17 mouse cellular contexts compared by ENCODE assay signal in the genomic region with DNA sequence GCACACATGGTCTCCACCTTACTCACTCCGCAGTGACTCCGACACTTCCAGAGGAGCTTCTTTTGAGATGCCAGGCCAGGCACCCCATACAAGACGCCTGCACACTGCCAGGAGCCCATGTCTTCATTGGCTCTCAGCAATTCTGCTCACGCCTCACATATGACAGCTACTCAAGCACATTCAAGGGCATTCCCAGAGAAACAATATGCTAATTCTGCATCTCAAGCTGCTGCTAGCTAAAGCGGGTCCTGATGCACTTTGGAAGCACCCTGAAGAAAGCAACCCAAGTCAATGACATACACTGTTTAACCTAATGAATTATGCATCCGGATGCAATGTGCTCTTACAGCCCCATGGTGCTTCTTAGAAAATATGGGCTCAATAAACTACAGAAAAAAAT.
DNase-seq lines count a peak whose midpoint lies in the region; ATAC-seq lines count a peak whose summit lies in the region.
"Had no signal": no experiment of that assay in that cellular context is flagged by ENCODE, and none has a peak within 500 bp of the region (broad histone marks: within the 10 kb centered on the region; RNA-seq: fewer than 3 reads in every experiment).

No protein-coding gene starts in this region.

- intact Hi-C loops in gastrocnemius, postnatal 14 days (cut with DNase I; ENCODE audit: low total_unique reads) = no loop called here

- no peak for DNase-seq in hindbrain, embryonic 11.5 days (ENCODE audit: low spot score)
- peak; percentile 28 for DNase-seq in brain, embryonic 18.5 days (ENCODE audit: low read depth, low spot score)
- DNase-seq in embryo, embryonic 10 days (ENCODE audit: low spot score) = no peak
- DNase-seq in gastrocnemius, postnatal 14 days = no peak
- DNase-seq: cerebellum, adult 9-10 months; heart, postnatal 4 days; kidney, adult 2 months; lung, embryonic 14.5 days; thymus, adult 2 months had no signal

- no peak overlapping the region for H3K4me2 ChIP-seq in hindbrain, embryonic 13.5 days
- no peak overlapping the region for H3K4me2 ChIP-seq in hindbrain, embryonic 11.5 days (replicated peaks; ENCODE audit: low read depth, low read length)
- no peak overlapping the region for H3K4me2 ChIP-seq in forebrain, embryonic 16.5 days (ENCODE audit: low read length)
- no peak overlapping the region for H3K4me2 ChIP-seq in midbrain, embryonic 16.5 days (ENCODE audit: low read length)
- H3K4me2 ChIP-seq: embryonic facial prominence, embryonic 12.5 days; heart, embryonic 12.5 days; limb, embryonic 15.5 days; lung, embryonic 14.5 days had no signal

- no peak overlapping the region for H3K27ac ChIP-seq in hindbrain, embryonic 13.5 days
- no peak overlapping the region for H3K27ac ChIP-seq in hindbrain, embryonic 11.5 days (ENCODE audit: low read depth, low read length)
- no peak overlapping the region for H3K27ac ChIP-seq in forebrain, embryonic 16.5 days (ENCODE audit: low read length)
- H3K27ac ChIP-seq in midbrain, embryonic 16.5 days (ENCODE audit: low read length) = no peak overlapping the region
- H3K27ac ChIP-seq: embryonic facial prominence, embryonic 12.5 days; limb, embryonic 15.5 days had no signal

- H3K4me3 ChIP-seq in hindbrain, embryonic 13.5 days = no peak overlapping the region
- no peak overlapping the region for H3K4me3 ChIP-seq in hindbrain, embryonic 11.5 days (ENCODE audit: low read depth, low read length)
- no peak overlapping the region for H3K4me3 ChIP-seq in forebrain, embryonic 16.5 days (replicated peaks; ENCODE audit: low read length)
- H3K4me3 ChIP-seq in midbrain, embryonic 16.5 days (ENCODE audit: low read depth, low read length) = no peak overlapping the region
- H3K4me3 ChIP-seq: embryonic facial prominence, embryonic 12.5 days; heart, embryonic 12.5 days; limb, embryonic 15.5 days had no signal

- H3K4me1 ChIP-seq in hindbrain, embryonic 13.5 days (replicated peaks) = peaks cover 17% of the 10 kb centered on the region
- H3K4me1 ChIP-seq in hindbrain, embryonic 11.5 days (replicated peaks; ENCODE audit: control insufficient read depth, insufficient read depth, low read length) = no peaks in the 10 kb centered on the region
- H3K4me1 ChIP-seq in forebrain, embryonic 16.5 days (replicated peaks; ENCODE audit: control insufficient read depth, insufficient read depth, low read length) = 0 out of 2 replicates have a peak, but pooled peaks cover 2% of the 10 kb centered on the region
- peaks cover 2% of the 10 kb centered on the region; the same call in 1 of the 2 replicates for H3K4me1 ChIP-seq in midbrain, embryonic 16.5 days (ENCODE audit: control insufficient read depth, insufficient read depth, low read length)
- H3K4me1 ChIP-seq: embryonic facial prominence, embryonic 12.5 days; heart, embryonic 12.5 days; limb, embryonic 15.5 days had no signal

- no peak overlapping the region for H3K9ac ChIP-seq in hindbrain, embryonic 13.5 days
- H3K9ac ChIP-seq in hindbrain, embryonic 11.5 days (ENCODE audit: low read depth, low read length) = no peak overlapping the region
- no peak overlapping the region for H3K9ac ChIP-seq in forebrain, embryonic 16.5 days (replicated peaks; ENCODE audit: low read depth, low read length)
- no peak overlapping the region for H3K9ac ChIP-seq in midbrain, embryonic 16.5 days (ENCODE audit: low read depth, low read length)
- H3K9ac ChIP-seq: embryonic facial prominence, embryonic 12.5 days; heart, embryonic 12.5 days; limb, embryonic 15.5 days; lung, embryonic 14.5 days had no signal

- no peaks in the 10 kb centered on the region for H3K9me3 ChIP-seq in hindbrain, embryonic 13.5 days
- no peaks in the 10 kb centered on the region for H3K9me3 ChIP-seq in hindbrain, embryonic 11.5 days (ENCODE audit: control insufficient read depth, low read length)
- H3K9me3 ChIP-seq in forebrain, embryonic 16.5 days (ENCODE audit: control insufficient read depth, low read length) = no peaks in the 10 kb centered on the region
- no peaks in the 10 kb centered on the region for H3K9me3 ChIP-seq in midbrain, embryonic 16.5 days (replicated peaks; ENCODE audit: control insufficient read depth, low read length, poor library complexity, severe bottlenecking)
- H3K9me3 ChIP-seq: embryonic facial prominence, embryonic 12.5 days; heart, embryonic 12.5 days; limb, embryonic 15.5 days had no signal

- WGBS in hindbrain, embryonic 13.5 days = 68% methylated on average over 6 of the region's 6 CpGs
- WGBS in hindbrain, embryonic 11.5 days = 88% methylated on average over 6 of the region's 6 CpGs
- 60% methylated on average over 6 of the region's 6 CpGs for WGBS in forebrain, embryonic 16.5 days
- whole genome bisulfite sequencing in midbrain, embryonic 16.5 days = 71% methylated on average over 6 of the region's 6 CpGs

- ATAC-seq in hindbrain, embryonic 13.5 days (ENCODE audit: low FRiP score) = peak; percentile 74; the same call in 1 of the 2 replicates
- no peak for ATAC-seq in hindbrain, embryonic 11.5 days (ENCODE audit: low FRiP score)
- peak; percentile 81 for ATAC-seq in forebrain, embryonic 16.5 days
- peak; percentile 66 for ATAC-seq in midbrain, embryonic 16.5 days
- ATAC-seq: activated CD4-positive, CD25-positive, alpha-beta regulatory T cell, adult 4 months had no signal

- no peaks in the 10 kb centered on the region for H3K27me3 ChIP-seq in hindbrain, embryonic 13.5 days
- H3K27me3 ChIP-seq in hindbrain, embryonic 11.5 days (ENCODE audit: control insufficient read depth, insufficient read depth, low read length) = no peaks in the 10 kb centered on the region
- no peaks in the 10 kb centered on the region for H3K27me3 ChIP-seq in forebrain, embryonic 16.5 days (replicated peaks; ENCODE audit: control insufficient read depth, insufficient read depth, low read length)
- H3K27me3 ChIP-seq in midbrain, embryonic 16.5 days (ENCODE audit: control insufficient read depth, insufficient read depth, low read depth, low read length) = no peaks in the 10 kb centered on the region
- H3K27me3 ChIP-seq: CH12.LX; embryonic facial prominence, embryonic 12.5 days; heart, embryonic 12.5 days; limb, embryonic 15.5 days had no signal

- no peaks in the 10 kb centered on the region for H3K36me3 ChIP-seq in hindbrain, embryonic 13.5 days
- no peaks in the 10 kb centered on the region for H3K36me3 ChIP-seq in hindbrain, embryonic 11.5 days (ENCODE audit: control insufficient read depth, insufficient read depth, low read length)
- H3K36me3 ChIP-seq in forebrain, embryonic 16.5 days (ENCODE audit: control insufficient read depth, insufficient read depth) = no peaks in the 10 kb centered on the region
- H3K36me3 ChIP-seq in midbrain, embryonic 16.5 days (ENCODE audit: control insufficient read depth, insufficient read depth, low read length) = no peaks in the 10 kb centered on the region
- H3K36me3 ChIP-seq: embryonic facial prominence, embryonic 12.5 days; heart, embryonic 12.5 days; limb, embryonic 15.5 days had no signal
